Mouse (Mus musculus): ENCODE results near the gene Mzt1.
"Not testable (repeated sequence)": the region's sequence is repeated elsewhere in the genome, so short reads cannot be mapped to it uniquely, and the experiment has no call there.

The Mzt1 gene

GRCm38 (mm10) chr14:99046031-99046781 lies at the start of gene Mzt1, which contains the start of gene Bora:
Gene Mzt1 (minus strand): TSS chr14:99046134.
Gene Bora (plus strand): TSS chr14:99046222.
- DNase-seq (ENCODE audit: low spot score in 2 of 2), result peak; percentile 73 to 88

GRCm38 (mm10) chr14:99088947-99089346 lies 43.0 kb upstream of the Mzt1 start:
- DNase-seq (ENCODE audit: low spot score in 2 of 2), result no peak

GRCm38 (mm10) chr14:99071146-99071545 lies 25.2 kb upstream of the Mzt1 start:
- no peak for DNase-seq (ENCODE audit: low spot score in 2 of 2)

- DNase-seq (ENCODE audit: low spot score in 2 of 2), result no peak
These were observed 17.2 kb upstream of the Mzt1 start for GRCm38 (mm10) chr14:99063091-99063490.

- no peak for DNase-seq (ENCODE audit: low spot score in 2 of 2)
These were observed 14.7 kb upstream of the Mzt1 start for GRCm38 (mm10) chr14:99060616-99061015.

- DNase-seq (ENCODE audit: low spot score in 2 of 2), result no peak
These were observed 13.1 kb upstream of the Mzt1 start for GRCm38 (mm10) chr14:99058959-99059586.

DNA sequence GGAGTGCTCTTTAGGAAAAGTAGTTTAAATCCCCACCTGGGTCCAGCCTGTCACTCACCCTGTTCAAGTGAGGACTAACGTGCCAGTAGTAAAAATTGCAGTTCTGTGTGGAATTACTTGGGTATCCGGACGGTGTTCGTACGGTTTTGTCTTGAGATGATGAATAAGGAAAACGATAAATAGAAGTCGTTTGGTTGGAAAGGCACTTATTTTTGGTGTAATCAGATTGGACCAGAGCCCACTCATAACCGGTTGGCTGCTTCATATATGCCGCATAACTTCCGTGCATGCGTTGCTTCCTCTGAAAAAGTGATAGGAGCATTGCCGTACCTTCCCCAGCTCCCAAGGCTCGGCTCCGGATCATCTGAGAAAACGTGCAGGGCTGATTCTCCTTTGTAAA lies 848 bp upstream of the Mzt1 start:
- no peak for DNase-seq (ENCODE audit: low spot score in 2 of 2)

DNA sequence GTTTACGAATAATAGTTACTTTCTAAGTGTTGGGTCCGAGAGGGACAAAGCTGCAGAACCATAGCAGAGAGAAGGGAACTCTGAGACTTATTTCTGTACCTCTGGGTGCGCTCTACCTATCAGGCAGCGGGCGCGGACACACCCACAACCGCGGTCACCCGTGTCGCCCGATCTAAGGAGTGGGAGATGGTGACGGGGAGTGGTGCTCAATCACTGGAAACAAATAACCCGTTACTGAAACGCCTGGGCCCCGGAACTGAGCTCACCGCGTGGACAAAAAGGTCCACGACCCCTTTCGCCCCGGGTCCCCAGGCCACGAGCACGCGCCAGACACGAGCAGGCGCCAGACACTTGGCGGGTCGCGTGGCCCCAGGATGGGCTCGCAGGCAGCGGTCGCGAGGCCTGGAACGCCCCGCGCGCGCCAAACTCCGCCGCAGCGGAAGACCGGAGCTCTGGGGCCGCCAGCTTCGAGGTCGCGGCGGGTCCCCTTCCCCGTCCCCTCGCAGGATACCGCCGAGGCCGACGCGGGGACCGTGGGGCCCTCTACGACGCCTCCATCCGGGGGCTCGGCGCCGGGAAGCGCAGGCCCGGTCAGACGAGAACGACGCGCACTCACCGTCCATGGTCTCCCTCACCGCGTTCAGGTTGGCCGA lies 430 bp downstream of the Mzt1 start:
- DNase-seq (ENCODE audit: low spot score in 2 of 2), result no peak

GRCm38 (mm10) chr14:99044718-99045117 lies 1.2 kb downstream of the Mzt1 start:
- DNase-seq (ENCODE audit: low spot score in 2 of 2), result no peak

DNA sequence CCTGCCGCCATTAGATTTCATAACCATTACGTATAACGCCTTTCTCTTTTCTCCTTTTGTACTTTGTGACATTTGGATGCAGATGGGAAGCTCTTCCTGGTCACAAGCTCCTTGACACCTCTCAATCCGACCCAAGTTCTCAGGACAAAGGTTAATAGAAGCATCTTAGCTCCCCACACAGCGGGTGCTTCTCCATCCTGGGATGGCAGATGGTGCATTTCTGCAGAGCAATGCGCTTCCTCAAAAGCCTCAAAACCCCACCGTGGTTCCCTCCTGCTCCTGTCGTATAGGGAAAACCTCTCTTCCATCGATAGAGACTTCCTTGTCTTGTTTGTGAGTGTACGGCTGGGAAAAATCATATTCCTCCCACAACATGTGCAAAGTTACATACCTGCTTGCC lies 1.8 kb downstream of the Mzt1 start:
- no peak for DNase-seq (ENCODE audit: low spot score in 2 of 2)

- no peak for DNase-seq (ENCODE audit: low spot score in 2 of 2)
These were observed 2.4 kb downstream of the Mzt1 start for GRCm38 (mm10) chr14:99043499-99043898.

DNA sequence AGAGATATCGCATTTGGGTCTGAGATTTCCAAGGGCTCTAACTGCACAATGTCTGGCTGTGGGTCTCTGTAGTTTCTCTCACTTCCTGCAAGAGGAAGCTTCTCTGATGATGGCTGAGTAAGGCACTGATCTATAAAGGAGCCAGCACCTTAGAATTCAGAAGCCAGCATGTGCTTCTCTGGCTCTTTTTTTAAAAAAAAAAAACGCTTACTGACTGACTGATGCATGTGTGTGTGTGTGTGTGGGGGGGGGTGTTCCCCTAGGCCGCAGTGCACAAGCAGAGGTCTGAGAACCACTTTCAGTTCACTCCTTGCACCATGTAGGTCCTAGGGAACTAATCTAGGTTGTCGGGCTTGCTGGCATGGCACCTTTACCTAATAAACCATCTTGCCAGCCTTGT lies 4.5 kb downstream of the Mzt1 start:
- DNase-seq (ENCODE audit: low spot score in 2 of 2), result no peak

GRCm38 (mm10) chr14:99039308-99039707 lies 6.6 kb downstream of the Mzt1 start:
- not testable (repeated sequence) for DNase-seq (ENCODE audit: low spot score in 2 of 2)

GRCm38 (mm10) chr14:99037703-99038102 lies 8.2 kb downstream of the Mzt1 start:
- no peak for DNase-seq (ENCODE audit: low spot score in 2 of 2)

- DNase-seq (ENCODE audit: low spot score in 2 of 2), result no peak
These were observed 9.9 kb downstream of the Mzt1 start for GRCm38 (mm10) chr14:99036039-99036438.

DNA sequence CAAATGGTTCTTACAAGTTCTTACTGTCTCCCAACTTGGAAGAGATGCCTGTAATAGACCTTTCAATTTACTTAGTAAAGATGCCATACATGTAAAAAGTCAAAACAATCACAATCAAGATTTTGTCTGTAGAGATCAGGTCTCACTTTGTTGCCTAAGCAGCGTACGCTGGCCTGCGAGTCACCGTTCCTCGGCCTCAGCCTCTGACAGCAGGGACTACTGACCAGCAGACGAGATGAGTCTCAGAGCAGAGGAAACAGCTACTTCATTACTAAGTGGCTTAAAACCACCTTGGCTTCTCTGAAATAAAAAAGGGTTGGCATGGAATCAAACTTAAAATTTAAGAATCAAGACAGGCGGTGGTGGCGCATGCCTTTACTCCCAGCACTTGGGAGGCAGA lies 11.1 kb downstream of the Mzt1 start:
- not testable (repeated sequence) for DNase-seq (ENCODE audit: low spot score in 2 of 2)

GRCm38 (mm10) chr14:99032596-99032995 lies 13.3 kb downstream of the Mzt1 start:
- DNase-seq (ENCODE audit: low spot score in 2 of 2), result no peak

- DNase-seq (ENCODE audit: low spot score in 2 of 2), result no peak
These were observed 14.5 kb downstream of the Mzt1 start for GRCm38 (mm10) chr14:99031337-99031873.

DNA sequence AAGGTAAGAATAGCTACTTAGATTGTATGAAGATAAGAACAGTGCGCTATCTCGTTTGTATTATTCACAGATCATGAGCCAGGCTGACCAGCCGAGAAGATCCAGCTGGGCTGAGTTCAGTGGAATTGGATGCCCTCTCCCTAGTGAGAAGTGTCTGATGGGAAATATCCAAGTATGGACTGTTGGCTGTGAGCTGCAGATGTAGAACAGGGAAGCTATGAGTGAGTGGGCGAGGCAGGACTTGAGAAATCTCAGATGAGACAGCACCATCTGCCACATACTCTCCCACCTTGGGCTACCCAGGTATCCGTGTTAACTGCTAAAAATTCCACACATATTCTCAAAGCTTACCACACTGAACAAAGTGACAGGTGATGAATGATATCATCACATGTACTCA lies 15.9 kb downstream of the Mzt1 start:
- DNase-seq (ENCODE audit: low spot score in 2 of 2), result no peak

DNA sequence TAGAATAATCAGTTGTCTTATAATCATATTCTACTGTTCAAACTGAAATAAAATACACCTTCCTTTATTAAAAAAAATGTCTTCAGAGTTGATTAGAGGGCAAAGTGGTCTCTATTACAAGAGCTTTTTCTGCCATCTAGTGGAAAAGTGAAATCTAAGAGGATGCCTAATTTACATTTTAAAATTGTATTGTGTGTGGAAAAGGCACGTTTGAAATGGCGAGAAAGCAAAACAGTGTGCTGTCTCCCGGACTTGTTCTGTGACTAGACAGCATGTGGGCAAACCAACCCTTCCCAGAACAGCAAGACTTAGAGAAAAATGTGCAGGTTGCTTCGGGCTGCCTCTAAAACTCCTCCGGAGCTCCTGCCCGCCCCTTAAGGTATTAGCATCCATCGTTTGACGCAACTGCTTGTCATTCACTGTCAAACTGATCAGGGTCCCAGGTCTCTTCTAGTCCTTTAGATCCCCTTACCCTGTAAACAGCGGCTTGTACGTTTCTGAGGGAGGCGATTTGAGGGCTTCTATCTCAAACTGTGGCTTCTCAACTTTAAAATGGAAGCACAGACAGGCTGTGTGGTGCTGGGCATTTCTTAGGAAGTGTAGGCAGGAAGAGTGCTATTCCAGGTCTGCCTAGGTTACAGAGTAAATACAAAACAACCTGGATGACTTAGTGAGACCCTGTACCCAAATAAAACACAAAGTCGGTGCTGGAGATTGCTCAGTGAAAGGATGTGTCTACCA lies 23.4 kb downstream of the Mzt1 start:
- no peak for DNase-seq (ENCODE audit: low spot score in 2 of 2)

- DNase-seq (ENCODE audit: low spot score in 2 of 2), result no peak
These were observed 26.7 kb downstream of the Mzt1 start for GRCm38 (mm10) chr14:99019136-99019808.
